Mouse (Mus musculus) liver, embryonic 14.5 days (tissue): ENCODE measurements around the gene Spsb4. TPM values are rescaled to one million over a fixed set of nuclear protein-coding genes. Genes with fewer than 3 reads are reported as not detected.

Experiments
- ATAC-seq: fragments of 200-750 bp; cut with Nextera tagmentation; 2 replicates; pipeline ENCODE4 v1.8.0; 2017; ENCODE audit warnings: moderate number of reproducible peaks, mild to moderate bottlenecking, moderate library complexity; ENCODE audit not compliant: insufficient read depth
- DNase-seq, 3 experiments: peaks; one replicate each; pipeline ENCODE4 v3.0.0-alpha.2; 2012 to 2013; ENCODE audit warnings: low read depth in 3 of 3, low spot score in 3 of 3
- H3K27ac ChIP-seq: fragments of 300-500 bp; sonication (generic); 2 replicates; pipeline ENCODE4 v1.5.1; 2014; ENCODE audit warnings: moderate library complexity, mild to moderate bottlenecking, control low read depth, inconsistent platforms
- H3K27me3 ChIP-seq: fragments of 300-500 bp; sonication (generic); 2 replicates; pipeline ENCODE4 v1.6.1; 2014; ENCODE audit warnings: mild to moderate bottlenecking, low read length, moderate library complexity; ENCODE audit not compliant: control insufficient read depth, insufficient read depth
- H3K36me3 ChIP-seq: fragments of 300-500 bp; sonication (generic); replicated peaks from 2 replicates; pipeline ENCODE4 v1.6.1; 2014; ENCODE audit warnings: low read depth; ENCODE audit not compliant: control insufficient read depth, insufficient read depth
- H3K4me1 ChIP-seq, 2 experiments: fragments of 200-500 bp in 1 of 2; fragments of 300-500 bp in 1 of 2; sonication (generic) in 1 of 2; replicated peaks; 2 replicates each; pipeline ENCODE4 v1.6.1; 2012 to 2014; ENCODE audit warnings: antibody characterized with exemption in 1 of 2, inconsistent platforms in 1 of 2, low read length in 1 of 2; ENCODE audit not compliant: control insufficient read depth in 2 of 2, insufficient read depth in 2 of 2
- H3K4me2 ChIP-seq: fragments of 300-500 bp; sonication (generic); 2 replicates; pipeline ENCODE4 v1.6.1; 2014; ENCODE audit warnings: low read depth, mild to moderate bottlenecking, control low read depth, moderate library complexity
- H3K4me3 ChIP-seq, 2 experiments: fragments of 200-500 bp in 1 of 2; fragments of 300-500 bp in 1 of 2; sonication (generic) in 1 of 2; 2 replicates each; pipeline ENCODE4 v1.5.1; 2012 to 2014; ENCODE audit warnings: low read depth in 2 of 2, low read length in 2 of 2, mild to moderate bottlenecking in 2 of 2, control low read depth in 1 of 2, inconsistent platforms in 1 of 2, moderate library complexity in 1 of 2; ENCODE audit not compliant: insufficient read depth in 1 of 2
- H3K9ac ChIP-seq: fragments of 300-500 bp; sonication (generic); replicated peaks from 2 replicates; pipeline ENCODE4 v1.6.1; 2014; ENCODE audit warnings: mild to moderate bottlenecking, control low read depth, moderate library complexity
- H3K9me3 ChIP-seq: fragments of 300-500 bp; sonication (generic); 2 replicates; pipeline ENCODE4 v1.6.1; 2016; ENCODE audit warnings: low read length, mixed read lengths; ENCODE audit not compliant: control insufficient read depth
- CTCF ChIP-seq: IDR thresholded peaks from 2 replicates; pipeline ENCODE4 v1.5.1; 2016; ENCODE audit warnings: antibody characterized with exemption, low read depth, control low read depth
- EP300 ChIP-seq: IDR thresholded peaks from 2 replicates; pipeline ENCODE4 v1.6.1; 2016; ENCODE audit warnings: antibody characterized with exemption, low read depth
- WGBS: fragments of 180-500 bp; shearing (Covaris S2); extraction: QIAGEN DNeasy Blood & Tissue Kit; methylation state at CpG from one replicate; pipeline ENCODE4 v1.1.7; 2014; ENCODE audit not compliant: insufficient replicate concordance; 5-methylcytosine and 5-hydroxymethylcytosine counted together
- polyA plus RNA-seq, 2 experiments: library from polyadenylated mRNA; depleted of rRNA in 1 of 2; stranded (reverse) in 1 of 2; unstranded in 1 of 2; fragments of >200 nt; fragmentation: Nextera tagmentation in 1 of 2; extraction: Ambion mirVana in 1 of 2; gene quantifications; 2 replicates each; pipeline versions ENCODE4 v1.2.1 to v1.2.3; 2012 to 2014

Spsb4 gene
- polyA plus RNA-seq, 2 experiments, result 0.31 to 0.37 TPM

DNA sequence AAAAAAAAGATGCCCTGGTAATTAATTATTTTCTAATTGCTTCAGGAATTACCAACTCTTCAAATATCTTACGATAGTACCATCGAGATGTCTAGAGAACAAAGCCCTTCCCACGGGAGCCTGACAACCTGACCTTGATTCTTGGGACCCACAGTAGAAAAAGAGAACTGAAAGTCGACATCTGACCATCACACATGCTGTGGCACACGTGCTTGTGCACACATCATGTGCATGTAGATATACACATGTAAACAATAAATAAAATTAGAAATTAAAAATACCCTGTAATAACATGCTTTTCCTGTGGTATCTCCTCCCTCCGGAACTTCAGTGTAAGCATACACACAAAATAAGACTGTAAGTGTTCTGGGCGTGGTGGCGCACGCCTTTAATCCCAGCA is 43.1 kb upstream of the Spsb4 start:
- H3K4me2 ChIP-seq, result no peak overlapping the region
- no peak for ATAC-seq
- H3K4me1 ChIP-seq, result no peaks in the 10 kb centered on the region
- no peaks in the 10 kb centered on the region for H3K27me3 ChIP-seq
- no peaks in the 10 kb centered on the region for H3K36me3 ChIP-seq
- TF ChIP-seq EP300, result no peak
- TF ChIP-seq CTCF, result no peak
- no peak overlapping the region for H3K9ac ChIP-seq
- WGBS, result 72% methylated on average over 9 of the region's 9 CpGs
- no peak for DNase-seq
- H3K27ac ChIP-seq, result no peak overlapping the region
- H3K4me3 ChIP-seq, result no peak overlapping the region
- H3K9me3 ChIP-seq, result no peaks in the 10 kb centered on the region

GRCm38 (mm10) chr9:97056541-97057338 is 38.1 kb upstream of the Spsb4 start:
- Histone ChIP-seq H3K4me2 (no peak overlapping the region), H3K9ac (no peak overlapping the region), H3K27ac (no peak overlapping the region), H3K27me3 (no peaks in the 10 kb centered on the region), H3K36me3 (no peaks in the 10 kb centered on the region), H3K4me1 (no peaks in the 10 kb centered on the region), H3K9me3 (no peaks in the 10 kb centered on the region), H3K4me3 (no peak overlapping the region)
- no peak for ATAC-seq
- TF ChIP-seq EP300 (no peak), CTCF (no peak)
- DNase-seq, result no peak
- 50% methylated on average over 18 of the region's 18 CpGs for WGBS

GRCm38 (mm10) chr9:97055906-97056305 is 37.3 kb upstream of the Spsb4 start:
- 68% methylated on average over 14 of the region's 14 CpGs for WGBS
- Histone ChIP-seq H3K4me1 (no peaks in the 10 kb centered on the region), H3K9ac (no peak overlapping the region), H3K27ac (no peak overlapping the region), H3K4me2 (no peak overlapping the region), H3K4me3 (no peak overlapping the region), H3K36me3 (no peaks in the 10 kb centered on the region), H3K9me3 (no peaks in the 10 kb centered on the region), H3K27me3 (no peaks in the 10 kb centered on the region)
- TF ChIP-seq CTCF, result no peak
- no peak for TF ChIP-seq EP300
- DNase-seq (no peak), ATAC-seq (no peak)

DNA sequence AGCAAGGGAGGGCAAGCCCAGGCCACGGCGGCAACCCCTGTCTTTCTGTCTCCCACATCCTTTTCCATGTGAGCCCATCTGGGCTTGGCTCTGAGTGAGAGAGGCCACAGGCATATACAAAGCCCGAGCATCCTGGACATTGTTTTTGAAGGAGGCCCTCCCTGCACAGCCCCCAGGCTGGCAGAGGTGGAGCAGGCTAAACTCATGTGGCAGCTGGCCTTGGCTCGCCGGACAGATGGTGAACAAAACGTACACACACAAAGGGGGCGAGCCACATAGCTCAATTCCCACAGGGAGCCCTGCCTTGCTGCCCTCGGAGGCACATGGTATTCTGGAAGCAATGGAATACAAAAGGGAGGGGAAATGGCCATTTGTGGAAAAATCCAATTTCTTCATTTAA is 32.5 kb upstream of the Spsb4 start:
- TF ChIP-seq CTCF, result no peak
- no peak for TF ChIP-seq EP300
- WGBS, result 58% methylated on average over 8 of the region's 8 CpGs
- H3K4me3 ChIP-seq, result no peak overlapping the region
- H3K36me3 ChIP-seq, result no peaks in the 10 kb centered on the region
- no peak overlapping the region for H3K4me2 ChIP-seq
- no peaks in the 10 kb centered on the region for H3K9me3 ChIP-seq
- H3K9ac ChIP-seq, result no peak overlapping the region
- H3K27ac ChIP-seq, result no peak overlapping the region
- DNase-seq, result no peak
- no peaks in the 10 kb centered on the region for H3K4me1 ChIP-seq
- ATAC-seq, result no peak
- no peaks in the 10 kb centered on the region for H3K27me3 ChIP-seq

DNA sequence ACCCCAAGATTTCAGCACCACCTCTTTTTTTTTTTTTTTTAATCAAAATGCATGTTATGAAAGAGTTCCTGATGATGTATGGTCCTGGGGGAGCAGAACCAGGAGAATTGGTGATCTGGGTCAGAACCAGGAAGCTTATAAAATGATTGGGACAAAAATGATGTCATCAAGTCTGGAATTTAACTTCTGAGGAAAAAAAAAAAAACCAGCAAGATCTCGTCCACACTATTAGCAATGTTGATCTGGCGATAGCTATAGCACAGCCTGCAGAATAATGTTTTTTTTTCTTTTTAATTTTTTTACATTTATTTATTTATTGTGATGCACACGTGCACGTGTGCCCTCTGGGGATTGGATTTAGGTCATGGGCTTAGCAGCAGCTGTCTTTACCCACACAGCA is 27.6 kb upstream of the Spsb4 start:
- Histone ChIP-seq H3K4me3 (no peak overlapping the region), H3K27me3 (no peaks in the 10 kb centered on the region), H3K4me1 (no peaks in the 10 kb centered on the region), H3K27ac (no peak overlapping the region), H3K36me3 (no peaks in the 10 kb centered on the region), H3K9me3 (no peaks in the 10 kb centered on the region), H3K4me2 (no peak overlapping the region), H3K9ac (no peak overlapping the region)
- TF ChIP-seq CTCF (no peak), EP300 (no peak)
- 65% methylated on average over 4 of the region's 4 CpGs for WGBS
- DNase-seq, result no peak
- ATAC-seq, result no peak
